Mouse (Mus musculus) heart, embryonic 14.5 days (tissue): Measurements from ENCODE around the gene Rhbdf1. TPM values are rescaled to one million over a fixed set of nuclear protein-coding genes. Genes with fewer than 3 reads are reported as not detected.
A peak's percentile ranks its signal among the peaks of the same experiment; 100 is the strongest.

Experiments
- ATAC-seq: fragments of 200-750 bp; cut with Nextera tagmentation; 2 replicates; pipeline ENCODE4 v1.8.0; 2017; ENCODE audit warnings: low read depth, moderate TSS enrichment; ENCODE audit not compliant: insufficient number of reproducible peaks, insufficient read depth, low FRiP score
- H3K27ac ChIP-seq, 2 experiments: fragments of 200-500 bp in 1 of 2; fragments of 300-500 bp in 1 of 2; sonication (generic) in 1 of 2; replicated peaks in 1 of 2; 2 replicates each; pipeline ENCODE4 v1.5.1; 2012 to 2014; ENCODE audit warnings: low read depth in 2 of 2, low read length in 2 of 2, control low read depth in 1 of 2, mild to moderate bottlenecking in 1 of 2, mixed read lengths in 1 of 2; ENCODE audit not compliant: control insufficient read depth in 1 of 2, insufficient read depth in 1 of 2
- H3K27me3 ChIP-seq: fragments of 300-500 bp; sonication (generic); 2 replicates; pipeline ENCODE4 v1.6.1; 2014; ENCODE audit warnings: mild to moderate bottlenecking, low read length, control low read depth; ENCODE audit not compliant: control insufficient read depth, insufficient read depth
- H3K36me3 ChIP-seq: fragments of 300-500 bp; sonication (generic); 2 replicates; pipeline ENCODE4 v1.6.1; 2014; ENCODE audit warnings: mild to moderate bottlenecking, control low read depth, low read length, mixed read lengths; ENCODE audit not compliant: control insufficient read depth, insufficient read depth
- H3K4me1 ChIP-seq, 2 experiments: fragments of 200-500 bp in 1 of 2; fragments of 300-500 bp in 1 of 2; sonication (generic) in 1 of 2; 2 replicates each; pipeline ENCODE4 v1.6.1; 2012 to 2014; ENCODE audit warnings: low read length in 2 of 2, control low read depth in 1 of 2, mixed read lengths in 1 of 2; ENCODE audit not compliant: control insufficient read depth in 2 of 2, insufficient read depth in 2 of 2
- H3K4me2 ChIP-seq: fragments of 300-500 bp; sonication (generic); 2 replicates; pipeline ENCODE4 v1.6.1; 2014; ENCODE audit warnings: mild to moderate bottlenecking, low read length
- H3K4me3 ChIP-seq, 2 experiments: fragments of 200-500 bp in 1 of 2; fragments of 300-500 bp in 1 of 2; sonication (generic) in 1 of 2; 2 replicates each; pipeline ENCODE4 v1.5.1; 2012 to 2014; ENCODE audit warnings: low read length in 2 of 2, mild to moderate bottlenecking in 2 of 2, control low read depth in 1 of 2, low read depth in 1 of 2, moderate library complexity in 1 of 2; ENCODE audit not compliant: control insufficient read depth in 1 of 2, insufficient read depth in 1 of 2
- H3K9ac ChIP-seq: fragments of 300-500 bp; sonication (generic); 2 replicates; pipeline ENCODE4 v1.6.1; 2014; ENCODE audit warnings: mild to moderate bottlenecking, low read length
- H3K9me3 ChIP-seq: fragments of 300-500 bp; sonication (generic); 2 replicates; pipeline ENCODE4 v1.6.1; 2016; ENCODE audit warnings: low read length, control low read depth; ENCODE audit not compliant: control insufficient read depth
- WGBS: fragments of 180-500 bp; shearing (Covaris S2); extraction: QIAGEN DNeasy Blood & Tissue Kit; methylation state at CpG from one replicate; pipeline ENCODE4 v1.1.7; 2014; 5-methylcytosine and 5-hydroxymethylcytosine counted together
- polyA plus RNA-seq: library from polyadenylated mRNA; unstranded; fragments of >200 nt; fragmentation: Nextera tagmentation; extraction: Ambion mirVana; gene quantifications from 2 replicates; pipeline ENCODE4 v1.2.1, GENCODE M21; 2014

The Rhbdf1 gene
- polyA plus RNA-seq, 1 experiment from 2014 or later = 26.6 TPM

DNA sequence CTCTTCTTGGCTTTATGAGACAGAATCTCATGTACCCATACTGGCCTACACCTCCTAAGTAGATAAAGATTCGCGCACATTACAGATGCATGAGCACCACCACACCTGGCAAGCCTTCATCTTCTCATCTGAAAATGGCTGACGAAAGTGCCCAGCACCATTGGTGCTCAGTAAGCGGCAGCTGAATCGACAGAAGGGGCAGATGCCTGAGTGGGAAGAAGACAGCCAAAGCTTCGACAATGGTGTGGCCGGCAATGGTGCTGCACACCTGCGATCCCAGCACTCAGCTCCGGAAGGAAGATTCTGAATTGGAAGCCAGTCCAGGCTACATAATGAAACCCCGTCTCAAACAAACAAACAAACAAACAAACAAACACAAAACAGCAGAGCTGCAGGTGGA lies 2.8 kb downstream of the Rhbdf1 start:
- H3K27ac ChIP-seq = no peak overlapping the region
- WGBS = 92% methylated on average over 10 of the region's 10 CpGs
- no peak for ATAC-seq
- no peaks in the 10 kb centered on the region for H3K27me3 ChIP-seq
- no peak overlapping the region for H3K4me2 ChIP-seq
- no peak overlapping the region for H3K9ac ChIP-seq
- H3K9me3 ChIP-seq = no peaks in the 10 kb centered on the region
- peaks cover 21 to 40% of the 10 kb centered on the region in 2 experiments for H3K4me1 ChIP-seq
- H3K4me3 ChIP-seq = no peak overlapping the region
- peaks cover 29% of the 10 kb centered on the region for H3K36me3 ChIP-seq

- peaks cover 36% of the 10 kb centered on the region for H3K36me3 ChIP-seq
- WGBS = 49% methylated on average over 6 of the region's 6 CpGs
- no peak for ATAC-seq
- H3K27me3 ChIP-seq = no peaks in the 10 kb centered on the region
- peaks cover 20 to 37% of the 10 kb centered on the region in 2 experiments for H3K4me1 ChIP-seq
- H3K9me3 ChIP-seq = no peaks in the 10 kb centered on the region
- no peak overlapping the region for H3K4me3 ChIP-seq
- H3K27ac ChIP-seq = no peak overlapping the region
- H3K4me2 ChIP-seq = no peak overlapping the region
- H3K9ac ChIP-seq = no peak overlapping the region
Measured at GRCm38 (mm10) chr11:32218501-32219050, 3.5 kb downstream of the Rhbdf1 start.

- H3K4me3 ChIP-seq = no peak overlapping the region
- no peaks in the 10 kb centered on the region for H3K9me3 ChIP-seq
- no peak overlapping the region for H3K9ac ChIP-seq
- no peak overlapping the region for H3K4me2 ChIP-seq
- no peak overlapping the region for H3K27ac ChIP-seq
- peaks cover 53% of the 10 kb centered on the region for H3K36me3 ChIP-seq
- no peak for ATAC-seq
- peaks cover 11 to 24% of the 10 kb centered on the region in 2 experiments; a peak in 3 of 4 replicates for H3K4me1 ChIP-seq
- no peaks in the 10 kb centered on the region for H3K27me3 ChIP-seq
- 25% methylated on average over 8 of the region's 8 CpGs for WGBS
Measured at GRCm38 (mm10) chr11:32216851-32217250, 5.2 kb downstream of the Rhbdf1 start.

DNA sequence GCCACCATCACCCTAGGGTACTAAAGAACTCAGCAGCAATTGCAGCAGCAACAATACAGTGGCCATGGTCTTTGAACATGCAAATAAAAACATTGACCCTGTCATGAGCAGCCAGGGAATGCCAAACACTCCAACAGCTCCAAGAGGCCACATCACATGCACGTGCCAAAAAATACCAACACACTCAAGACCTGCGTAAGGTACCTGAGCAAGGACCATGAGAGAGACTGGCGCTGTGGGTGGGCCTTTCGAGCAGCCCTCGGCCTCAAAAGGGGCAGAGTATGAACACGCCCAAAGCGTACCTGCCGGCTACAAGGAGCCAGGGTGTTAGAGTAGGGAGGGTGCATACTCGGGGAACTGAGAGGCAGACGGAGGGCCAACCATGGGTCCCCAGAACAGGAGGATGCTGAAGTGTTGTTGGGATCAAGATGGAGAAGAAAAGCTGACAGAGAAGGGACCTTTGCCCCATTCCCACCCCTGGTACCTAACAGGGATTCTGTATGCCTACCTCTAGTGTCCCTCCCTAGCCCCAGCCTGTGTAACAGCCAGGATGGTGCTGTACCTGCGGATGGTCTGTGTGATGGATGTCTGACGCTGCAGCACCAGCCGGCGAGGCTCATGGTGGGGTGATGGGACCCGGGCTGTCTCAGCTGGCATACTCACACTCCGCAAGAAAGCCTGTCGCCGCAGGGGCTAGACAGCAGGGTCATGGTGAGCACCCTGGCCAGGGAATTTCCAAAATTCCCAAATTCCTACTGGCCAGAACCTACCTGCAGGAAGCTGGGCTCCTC lies 6.5 kb downstream of the Rhbdf1 start:
- Histone ChIP-seq H3K27ac (no peak overlapping the region), H3K9ac (no peak overlapping the region), H3K4me1 (peaks cover 7 to 17% of the 10 kb centered on the region in 2 experiments; a peak in 3 of 4 replicates), H3K27me3 (no peaks in the 10 kb centered on the region), H3K36me3 (peaks cover 66% of the 10 kb centered on the region), H3K4me3 (no peak overlapping the region), H3K4me2 (no peak overlapping the region), H3K9me3 (no peaks in the 10 kb centered on the region)
- ATAC-seq = no peak
- WGBS = 92% methylated on average over 18 of the region's 18 CpGs

DNA sequence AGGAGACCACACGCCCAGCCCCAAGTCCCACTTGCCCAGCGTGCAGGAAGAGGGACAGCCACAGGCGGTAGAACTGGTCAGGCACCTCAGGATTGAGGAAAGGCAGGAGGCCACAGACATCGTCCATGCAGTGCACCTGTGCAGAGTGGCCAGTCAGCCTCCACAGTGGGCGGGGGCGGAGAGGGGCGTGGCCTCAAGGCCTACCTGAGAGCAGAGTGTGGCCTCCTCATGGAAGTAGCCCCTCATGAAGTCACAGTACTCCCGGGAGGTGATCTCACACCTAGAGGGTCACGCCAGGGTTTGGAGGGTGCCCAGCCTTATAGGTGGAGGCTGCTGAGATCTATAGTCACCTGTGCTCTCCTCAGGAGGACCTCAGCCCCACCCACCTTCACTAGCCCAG lies 11.5 kb downstream of the Rhbdf1 start:
- no peak overlapping the region for H3K4me2 ChIP-seq
- H3K27me3 ChIP-seq = no peaks in the 10 kb centered on the region
- H3K27ac ChIP-seq = no peak overlapping the region
- no peak overlapping the region for H3K9ac ChIP-seq
- no peaks in the 10 kb centered on the region for H3K9me3 ChIP-seq
- WGBS = 84% methylated on average over 9 of the region's 9 CpGs
- ATAC-seq = no peak
- H3K36me3 ChIP-seq = peaks cover 85% of the 10 kb centered on the region
- H3K4me1 ChIP-seq = peaks cover 2 to 5% of the 10 kb centered on the region in 2 experiments; a peak in 1 of 4 replicates
- H3K4me3 ChIP-seq = no peak overlapping the region

DNA sequence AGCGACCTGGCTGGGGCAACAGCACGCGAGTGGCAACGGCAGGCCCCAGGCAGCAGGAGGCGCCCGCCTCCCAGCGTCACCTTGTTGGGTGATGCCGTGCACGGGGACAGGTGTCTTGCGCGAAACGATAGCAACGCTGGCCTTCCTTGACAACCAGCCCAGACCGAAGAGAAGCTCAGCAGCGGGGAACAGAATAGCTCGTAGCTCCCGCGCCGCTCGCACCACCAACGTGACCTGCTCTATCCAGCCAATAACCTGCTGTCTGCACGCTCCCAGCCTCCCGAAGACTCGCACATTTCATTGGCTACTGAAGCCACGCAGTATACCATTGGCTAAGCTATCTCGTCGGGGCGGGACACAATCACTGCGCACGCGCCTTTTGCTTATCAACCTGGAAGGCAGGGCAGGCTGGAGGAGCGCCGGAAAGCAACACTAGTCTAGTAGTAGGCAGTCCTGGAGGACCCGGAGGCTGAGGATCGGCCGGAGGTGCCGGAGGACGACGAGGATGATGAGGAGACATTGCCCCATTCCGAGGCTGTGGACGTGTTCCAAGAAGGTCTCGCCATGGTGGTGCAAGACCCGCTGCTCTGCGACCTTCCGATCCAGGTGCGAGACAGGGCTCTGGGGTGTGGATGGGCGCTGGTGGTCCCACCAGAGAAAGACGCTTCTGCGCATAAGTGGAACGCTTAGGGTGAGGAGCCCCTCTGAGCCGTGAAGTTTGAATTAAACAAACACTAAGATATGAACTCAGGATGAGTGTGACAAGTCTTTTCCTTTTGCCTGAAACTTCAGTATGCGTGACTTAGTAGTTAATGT lies 16.8 kb downstream of the Rhbdf1 start, which contains the start of gene Snrnp25:
Gene Snrnp25 (plus strand): TSS at position 358 of the 816 bp plus-strand sequence.
- under 1% methylated on average over 52 of the region's 52 CpGs for WGBS
- ATAC-seq = peak; percentile 99
- Histone ChIP-seq H3K4me2 (peak within 1 kb of the TSS; percentile 79), H3K36me3 (peaks cover 31% of the 10 kb centered on the region), H3K4me3 (peak within 1 kb of the TSS; percentile 62 to 65), H3K9ac (peak within 1 kb of the TSS; percentile 79), H3K27me3 (no peaks in the 10 kb centered on the region), H3K9me3 (no peaks in the 10 kb centered on the region), H3K27ac (no peak within 1 kb of the TSS; a peak in 1 of 4 replicates), H3K4me1 (peaks cover 2 to 6% of the 10 kb centered on the region in 2 experiments; a peak in 1 of 4 replicates)

DNA sequence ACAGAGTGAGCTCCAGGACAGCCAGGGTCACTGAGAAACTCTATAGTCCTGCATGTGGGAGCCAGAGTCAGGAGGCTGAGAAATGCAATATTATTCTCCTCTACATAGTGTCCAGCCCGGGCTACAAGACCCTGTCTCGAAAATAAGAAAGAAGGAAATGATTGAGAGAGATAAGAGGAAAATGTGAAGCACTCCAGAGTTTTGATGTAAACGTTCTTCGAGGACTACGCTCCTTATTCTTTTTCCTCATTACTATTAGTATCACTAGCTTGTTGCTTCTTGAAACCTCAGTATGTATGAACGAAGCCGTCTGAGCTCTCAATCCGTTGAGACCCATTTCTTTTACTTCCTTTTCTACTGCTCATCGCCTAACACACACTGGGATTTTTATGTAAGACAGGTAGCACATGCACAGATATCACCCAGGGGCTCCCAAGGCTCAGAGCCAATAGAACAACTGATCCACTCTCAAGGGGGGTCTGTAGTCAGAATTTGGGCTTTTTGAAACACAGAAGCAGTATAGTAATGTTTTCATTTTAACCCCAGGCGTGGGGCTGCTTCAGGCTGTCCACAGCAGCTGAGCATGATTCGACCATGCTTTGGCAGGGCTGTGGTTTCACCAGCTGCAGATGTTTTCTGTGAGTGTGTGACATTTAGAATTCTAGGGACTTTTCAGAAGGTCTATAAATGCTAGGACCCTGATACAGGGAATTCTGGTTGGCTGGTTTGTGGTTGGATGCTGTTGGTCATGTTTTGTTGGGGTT lies 20.0 kb downstream of the Rhbdf1 start:
- no peak overlapping the region for H3K9ac ChIP-seq
- no peaks in the 10 kb centered on the region for H3K9me3 ChIP-seq
- H3K27ac ChIP-seq = no peak overlapping the region
- H3K4me2 ChIP-seq = no peak overlapping the region
- 66% methylated on average over 11 of the region's 11 CpGs for WGBS
- no peaks in the 10 kb centered on the region; the same call in 1 of the 2 replicates for H3K36me3 ChIP-seq
- H3K27me3 ChIP-seq = no peaks in the 10 kb centered on the region
- H3K4me1 ChIP-seq = peaks cover 2 to 9% of the 10 kb centered on the region in 2 experiments; a peak in 2 of 4 replicates
- no peak overlapping the region for H3K4me3 ChIP-seq
- no peak for ATAC-seq
